Mouse (Mus musculus): ENCODE data around the gene Zfp933.

DNA sequence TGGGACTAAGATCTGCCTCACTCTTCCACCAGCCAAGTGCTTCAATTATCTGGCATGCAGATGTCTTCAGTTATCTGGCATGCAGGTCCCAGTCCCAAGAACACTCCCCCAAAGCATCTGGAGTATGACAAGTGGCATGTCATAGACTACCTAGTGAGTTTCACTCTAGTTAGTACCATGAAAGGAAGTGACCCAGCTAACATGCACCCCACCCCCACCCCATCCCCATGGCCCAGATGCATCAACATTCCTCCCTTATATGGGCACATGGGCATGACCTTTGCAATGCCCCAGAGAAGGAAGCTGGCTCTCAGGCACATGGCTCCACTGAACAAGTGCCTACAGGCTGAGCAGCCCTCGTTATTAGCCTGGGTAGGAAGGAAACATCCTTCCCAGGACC is 48.2 kb upstream of the Zfp933 start:
- no peak for TF ChIP-seq CTCF (IDR thresholded peaks at IDR 0.05; ENCODE audit: low read depth)
- no peak for TF ChIP-seq EP300 (IDR thresholded peaks at IDR 0.05; ENCODE audit: low read depth)
